Mouse (Mus musculus): ENCODE data around the gene Olfr10.

GRCm38 (mm10) chr11:49259829-49260228 is 44.7 kb upstream of the Olfr10 start:
- no peak for TF ChIP-seq MAX (IDR thresholded peaks at IDR 0.05)
- no peak for TF ChIP-seq CTCF (IDR thresholded peaks at IDR 0.05; ENCODE audit: control insufficient read depth, insufficient read depth, insufficient read length)
- TF ChIP-seq USF1 (IDR thresholded peaks at IDR 0.05; ENCODE audit: low read depth), result no peak
- TF ChIP-seq MYOD1 (IDR thresholded peaks at IDR 0.05; ENCODE audit: control insufficient read depth, insufficient read length, low read depth), result no peak
